Mouse (Mus musculus) effector memory CD4-positive, alpha-beta T cell, adult 7 months (primary cell): ENCODE data around the gene Cyp2a22. TPM values are rescaled to one million over a fixed set of nuclear protein-coding genes. Genes with fewer than 3 reads are reported as not detected.

ENCODE experiments used
- polyA plus RNA-seq: library from polyadenylated mRNA; unstranded; fragments of 100-300 nt; shearing (Covaris generic); gene quantifications from one replicate; pipeline ENCODE4 v1.2.1, GENCODE M21; 2017

Cyp2a22 gene
- polyA plus RNA-seq = not detected

GRCm38 (mm10) chr7:26939262-26939661 is at the start of gene Cyp2a22:
TSS of gene Cyp2a22 (minus strand) at chr7:26939384.

Other genes starting within 250 kb of the Cyp2a22 start
- gene Cyp2b19, start 182.2 kb downstream of the Cyp2a22 start, polyA plus RNA-seq = not detected
- not detected for gene Cyp2g1, start 130.5 kb downstream of the Cyp2a22 start, polyA plus RNA-seq
- not detected for gene Cyp2a5, start 104.1 kb downstream of the Cyp2a22 start, polyA plus RNA-seq
- 0.23 TPM for gene Cyp2a12, start 89.7 kb upstream of the Cyp2a22 start, polyA plus RNA-seq
- gene Cyp2f2, start 180.5 kb upstream of the Cyp2a22 start, polyA plus RNA-seq = not detected
- gene Cyp2t4, start 214.3 kb upstream of the Cyp2a22 start, polyA plus RNA-seq = not detected
- 63.9 TPM for gene Egln2, start 227.4 kb upstream of the Cyp2a22 start, polyA plus RNA-seq
- gene Rab4b, start 239.5 kb upstream of the Cyp2a22 start, polyA plus RNA-seq = 137 TPM
- gene Gm21983, start 241.7 kb upstream of the Cyp2a22 start, polyA plus RNA-seq = not detected
- not detected for gene Mia, start 241.8 kb upstream of the Cyp2a22 start, polyA plus RNA-seq